Mouse (Mus musculus) forebrain, embryonic 12.5 days (tissue): ENCODE data around the gene Lrrc75b. TPM values are rescaled to one million over a fixed set of nuclear protein-coding genes. Genes with fewer than 3 reads are reported as not detected.
"Not testable (repeated sequence)": the region's sequence is repeated elsewhere in the genome, so short reads cannot be mapped to it uniquely, and the experiment has no call there.

ENCODE experiments used
- ATAC-seq: fragments of 200-750 bp; cut with Nextera tagmentation; 2 replicates; pipeline ENCODE4 v1.8.0; 2017; ENCODE audit warnings: moderate TSS enrichment; ENCODE audit not compliant: low FRiP score
- H3K27ac ChIP-seq: fragments of 300-500 bp; sonication (generic); 2 replicates; pipeline ENCODE4 v1.5.1; 2016; ENCODE audit warnings: mild to moderate bottlenecking
- H3K27me3 ChIP-seq: fragments of 300-500 bp; sonication (generic); 2 replicates; pipeline ENCODE4 v1.6.1; 2016; ENCODE audit warnings: mild to moderate bottlenecking
- H3K36me3 ChIP-seq: fragments of 300-500 bp; sonication (generic); replicated peaks from 2 replicates; pipeline ENCODE4 v1.6.1; 2016; ENCODE audit warnings: mild to moderate bottlenecking
- H3K4me1 ChIP-seq: fragments of 300-500 bp; sonication (generic); 2 replicates; pipeline ENCODE4 v1.6.1; 2016
- H3K4me2 ChIP-seq: fragments of 300-500 bp; sonication (generic); 2 replicates; pipeline ENCODE4 v1.6.1; 2016; ENCODE audit warnings: mild to moderate bottlenecking, moderate library complexity
- H3K4me3 ChIP-seq: fragments of 300-500 bp; sonication (generic); replicated peaks from 2 replicates; pipeline ENCODE4 v1.5.1; 2016; ENCODE audit warnings: mild to moderate bottlenecking
- H3K9ac ChIP-seq: fragments of 300-500 bp; sonication (generic); 2 replicates; pipeline ENCODE4 v1.6.1; 2016; ENCODE audit warnings: mild to moderate bottlenecking
- H3K9me3 ChIP-seq: fragments of 300-500 bp; sonication (generic); 2 replicates; pipeline ENCODE4 v1.6.1; 2016
- WGBS: fragments of 180-500 bp; shearing (Covaris S2); methylation state at CpG from one replicate; pipeline ENCODE4 v1.1.7; 2016; 5-methylcytosine and 5-hydroxymethylcytosine counted together
- polyA plus RNA-seq: library from polyadenylated mRNA; unstranded; fragments of >200 nt; fragmentation: Nextera tagmentation; extraction: Ambion mirVana; gene quantifications from 2 replicates; pipeline ENCODE4 v1.2.1, GENCODE M21; 2016

Lrrc75b gene
- polyA plus RNA-seq, 1 experiment from 2014 or later, result 5.5 TPM

DNA sequence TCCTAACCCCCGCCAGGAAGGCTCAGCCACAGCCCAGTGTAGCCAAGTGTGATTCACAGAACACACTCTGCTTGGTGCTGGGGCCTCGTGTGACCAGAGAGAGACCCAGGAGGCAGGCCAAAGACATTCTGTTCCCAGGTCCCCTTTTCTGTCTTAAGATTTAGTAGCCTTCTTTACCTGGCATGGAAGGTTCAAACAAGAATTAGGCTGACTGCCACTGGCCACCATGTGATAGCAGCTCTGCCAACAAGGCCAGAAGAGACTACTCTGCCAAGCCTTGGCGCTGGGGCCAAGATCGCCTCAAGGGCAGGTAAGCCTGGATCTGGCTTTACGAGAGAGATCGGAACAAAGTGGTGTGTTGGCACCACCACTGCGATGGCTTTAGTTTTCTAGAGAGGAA lies 49.7 kb downstream of the Lrrc75b start:
- no peak for ATAC-seq
- WGBS, result 88% methylated on average over 7 of the region's 7 CpGs
- H3K9me3 ChIP-seq, result no peaks in the 10 kb centered on the region
- H3K27me3 ChIP-seq, result no peaks in the 10 kb centered on the region
- H3K36me3 ChIP-seq, result peaks cover 58% of the 10 kb centered on the region
- H3K4me1 ChIP-seq, result no peaks in the 10 kb centered on the region; the same call in 1 of the 2 replicates
- H3K27ac ChIP-seq, result no peak overlapping the region
- no peak overlapping the region for H3K4me3 ChIP-seq
- no peak overlapping the region for H3K4me2 ChIP-seq
- no peak overlapping the region for H3K9ac ChIP-seq

GRCm38 (mm10) chr10:75505928-75506327 lies 54.2 kb downstream of the Lrrc75b start:
- H3K27ac ChIP-seq, H3K27me3 ChIP-seq, H3K4me3 ChIP-seq, H3K4me1 ChIP-seq, ATAC-seq, H3K4me2 ChIP-seq, H3K9me3 ChIP-seq, H3K9ac ChIP-seq: not testable (repeated sequence)
- 88% methylated on average over 3 of the region's 3 CpGs for WGBS
- H3K36me3 ChIP-seq, result peaks cover 41% of the 10 kb centered on the region

- Histone ChIP-seq H3K27me3 (no peaks in the 10 kb centered on the region), H3K4me2 (no peak overlapping the region), H3K9me3 (no peaks in the 10 kb centered on the region), H3K4me3 (no peak overlapping the region), H3K36me3 (peaks cover 33% of the 10 kb centered on the region), H3K4me1 (no peaks in the 10 kb centered on the region), H3K9ac (no peak overlapping the region), H3K27ac (no peak overlapping the region)
- no peak for ATAC-seq
- WGBS, result 82% methylated on average over 3 of the region's 3 CpGs
Observed at GRCm38 (mm10) chr10:75505130-75505495, 55.0 kb downstream of the Lrrc75b start.

GRCm38 (mm10) chr10:75504234-75505129 lies 55.6 kb downstream of the Lrrc75b start:
- Histone ChIP-seq H3K27me3 (no peaks in the 10 kb centered on the region), H3K4me3 (no peak overlapping the region), H3K9me3 (no peaks in the 10 kb centered on the region), H3K4me1 (no peaks in the 10 kb centered on the region), H3K9ac (no peak overlapping the region), H3K36me3 (peaks cover 27% of the 10 kb centered on the region), H3K27ac (no peak overlapping the region), H3K4me2 (no peak overlapping the region)
- WGBS, result 90% methylated on average over 8 of the region's 8 CpGs
- ATAC-seq, result no peak

DNA sequence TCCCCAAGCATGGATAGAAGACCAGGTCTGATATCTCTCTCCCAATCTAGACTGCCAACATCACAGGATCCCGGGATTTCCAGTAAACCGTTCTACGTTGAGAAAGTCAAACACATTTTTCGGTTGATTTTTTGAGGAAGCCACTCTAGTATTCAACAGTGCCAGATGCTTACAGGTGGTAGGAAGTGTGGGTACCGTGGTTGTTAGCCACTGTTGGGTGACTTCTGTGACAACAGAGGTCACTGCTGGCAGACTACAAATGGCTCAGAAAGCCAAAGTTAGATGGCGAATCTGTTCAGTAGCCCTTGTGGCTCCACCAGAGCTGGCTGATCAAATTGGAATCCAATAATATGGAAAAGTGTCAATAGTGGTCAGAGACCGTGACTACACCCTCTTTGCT lies 56.4 kb downstream of the Lrrc75b start:
- WGBS, result 92% methylated on average over 7 of the region's 7 CpGs
- H3K27ac ChIP-seq, result no peak overlapping the region
- H3K9me3 ChIP-seq, result no peaks in the 10 kb centered on the region
- no peaks in the 10 kb centered on the region for H3K27me3 ChIP-seq
- ATAC-seq, result no peak
- H3K4me2 ChIP-seq, result no peak overlapping the region
- no peak overlapping the region for H3K4me3 ChIP-seq
- no peak overlapping the region for H3K9ac ChIP-seq
- peaks cover 19% of the 10 kb centered on the region for H3K36me3 ChIP-seq
- H3K4me1 ChIP-seq, result no peaks in the 10 kb centered on the region

DNA sequence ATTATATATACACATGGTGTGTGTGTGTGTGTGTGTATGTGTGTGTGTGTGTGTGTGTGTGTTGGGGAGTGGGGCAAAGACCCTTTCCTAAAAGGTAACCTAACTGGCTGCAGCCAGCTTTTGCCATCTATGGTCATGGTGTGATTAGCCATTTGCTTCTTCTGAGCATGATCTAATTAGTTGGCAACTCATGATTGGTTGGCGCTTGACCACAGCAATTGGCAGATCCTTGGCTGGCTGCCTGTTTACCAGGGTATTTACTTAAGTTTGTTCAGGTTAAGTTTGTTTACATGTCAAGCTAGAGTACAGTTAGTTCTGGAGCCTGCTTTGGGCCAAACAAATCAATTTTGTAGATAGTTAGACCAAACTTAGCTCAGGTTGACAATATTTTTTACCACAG lies 58.5 kb downstream of the Lrrc75b start:
- Histone ChIP-seq H3K4me1 (no peaks in the 10 kb centered on the region), H3K9me3 (no peaks in the 10 kb centered on the region), H3K27ac (no peak overlapping the region), H3K4me2 (no peak overlapping the region), H3K36me3 (no peaks in the 10 kb centered on the region), H3K9ac (no peak overlapping the region), H3K27me3 (no peaks in the 10 kb centered on the region), H3K4me3 (no peak overlapping the region)
- 92% methylated on average over 1 of the region's 1 CpGs for WGBS
- ATAC-seq, result no peak

DNA sequence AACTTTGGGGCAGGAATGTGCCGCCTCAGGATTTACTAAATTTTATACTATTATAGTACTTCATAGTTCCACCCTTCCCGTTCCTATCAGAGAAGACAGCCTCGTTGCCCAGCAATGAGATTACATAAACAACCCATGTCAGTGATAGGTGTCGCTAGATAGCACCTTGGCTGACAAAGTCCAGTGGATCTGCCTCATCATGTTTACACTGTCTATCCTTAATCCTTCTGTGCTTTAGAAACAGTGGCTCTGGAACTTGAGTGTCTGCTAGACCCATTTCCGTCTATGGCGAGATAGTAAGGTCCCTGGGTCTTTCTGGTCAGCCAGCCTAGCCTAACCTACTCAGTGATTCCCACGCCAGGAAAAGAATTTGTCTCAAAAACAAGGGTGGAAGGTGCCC lies 59.8 kb downstream of the Lrrc75b start:
- Histone ChIP-seq H3K9me3 (no peaks in the 10 kb centered on the region), H3K9ac (no peak overlapping the region), H3K27ac (no peak overlapping the region), H3K27me3 (no peaks in the 10 kb centered on the region), H3K4me2 (no peak overlapping the region), H3K4me3 (no peak overlapping the region), H3K36me3 (no peaks in the 10 kb centered on the region), H3K4me1 (no peaks in the 10 kb centered on the region)
- WGBS, result 77% methylated on average over 7 of the region's 7 CpGs
- no peak for ATAC-seq

Other genes starting within 250 kb of the Lrrc75b start
- 3.2 and 3.6 TPM in 2 replicates for gene Adora2a, start 243.5 kb downstream of the Lrrc75b start, polyA plus RNA-seq
- gene Upb1, start 159.2 kb downstream of the Lrrc75b start, polyA plus RNA-seq, result not detected in 2 replicates
- 204 and 215 TPM in 2 replicates for gene Snrpd3, start 42.8 kb downstream of the Lrrc75b start, polyA plus RNA-seq
- 23.5 and 24.4 TPM in 2 replicates for gene Gucd1, start 42.4 kb downstream of the Lrrc75b start, polyA plus RNA-seq
- gene Ggt1, start 1.3 kb upstream of the Lrrc75b start, polyA plus RNA-seq, result 0.58 and 2.3 TPM in 2 replicates
- gene Ggt5, start 29.0 kb upstream of the Lrrc75b start, polyA plus RNA-seq, result 0.74 and 0.90 TPM in 2 replicates
- gene Susd2, start 83.7 kb upstream of the Lrrc75b start, polyA plus RNA-seq, result 1.6 TPM in 2 replicates
- 42.8 and 51.9 TPM in 2 replicates for gene Cabin1, start 204.0 kb upstream of the Lrrc75b start, polyA plus RNA-seq
- 81.8 TPM in 2 replicates for gene Ddt, start 213.1 kb upstream of the Lrrc75b start, polyA plus RNA-seq
- gene Gm20441, start 220.6 kb upstream of the Lrrc75b start, polyA plus RNA-seq, result not detected in 2 replicates
- 1.5 and 2.1 TPM in 2 replicates for gene Gstt3, start 221.1 kb upstream of the Lrrc75b start, polyA plus RNA-seq
- 4.9 and 6.3 TPM in 2 replicates for gene Gstt1, start 238.3 kb upstream of the Lrrc75b start, polyA plus RNA-seq